Mouse (Mus musculus): ENCODE data around the gene Hunk. TPM values are rescaled to one million over a fixed set of nuclear protein-coding genes. Genes with fewer than 3 reads are reported as not detected.
A peak's percentile ranks its signal among the peaks of the same experiment; 100 is the strongest.

Hunk gene
- total RNA-seq, 4 experiments from 2014 or later, result 19.2 to 26.1 (median 22.1) TPM

DNA sequence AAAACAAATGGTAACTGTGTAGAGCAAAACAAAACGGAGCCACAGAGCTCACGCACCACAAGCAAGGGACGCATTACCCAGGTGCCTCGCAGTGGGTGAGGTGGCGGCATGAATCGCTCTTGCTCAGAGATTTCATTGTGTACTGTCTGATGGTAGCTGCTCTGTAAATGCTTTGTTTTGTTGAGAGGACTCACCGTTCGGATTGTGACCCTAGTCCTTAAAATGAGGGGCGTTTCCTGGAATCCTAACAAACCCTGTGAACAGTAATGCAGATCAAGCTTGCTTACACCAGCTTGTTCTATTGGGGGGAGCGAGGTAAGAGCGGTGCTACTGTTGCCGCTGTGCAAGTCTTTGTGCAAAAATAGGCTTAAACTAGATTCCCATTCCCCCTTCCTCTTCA, 47.7 kb downstream of the Hunk start:
- no peak for DNase-seq (ENCODE audit: low spot score in 2 of 2)

DNA sequence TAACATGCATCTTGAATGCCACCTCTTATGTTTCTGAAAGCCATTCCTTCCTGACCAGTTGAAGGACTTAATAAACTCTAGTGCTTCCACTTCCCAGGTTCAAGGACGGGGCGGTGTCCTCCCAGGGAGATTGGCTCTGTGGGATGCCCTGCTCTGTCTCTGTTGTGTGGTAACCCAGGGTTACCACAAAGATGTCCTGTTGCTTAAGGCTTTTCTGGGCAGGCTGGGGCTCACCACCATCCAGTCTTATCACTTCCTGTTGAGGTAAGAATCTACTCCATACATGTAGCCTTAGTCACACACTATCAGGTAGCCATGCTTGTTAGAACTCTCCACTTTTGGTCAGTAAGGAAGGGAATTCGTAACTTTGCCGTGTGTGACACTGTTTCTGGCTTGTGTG, 49.4 kb downstream of the Hunk start:
- DNase-seq (ENCODE audit: low spot score in 2 of 2), result no peak

DNA sequence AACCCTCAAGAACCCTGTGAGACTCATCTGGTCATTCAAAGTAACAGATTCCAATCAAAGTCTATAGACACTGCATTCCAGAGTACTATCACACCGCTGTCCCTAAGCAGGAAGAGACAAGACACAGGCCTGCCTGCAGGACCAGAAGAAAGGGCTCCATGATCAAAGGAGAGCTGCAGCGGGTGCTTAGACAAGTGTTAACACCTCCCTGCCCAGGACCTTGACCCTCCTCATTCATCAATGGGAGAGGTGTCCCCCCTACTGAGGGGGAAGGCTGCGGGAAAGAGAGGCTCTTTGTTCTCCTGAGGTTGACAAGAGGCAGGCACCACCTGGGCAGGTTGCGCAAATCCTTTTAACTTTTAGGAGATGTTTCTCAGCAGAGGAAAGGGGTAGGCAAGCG, 51.5 kb downstream of the Hunk start:
- no peak for DNase-seq (ENCODE audit: low spot score in 2 of 2)

DNA sequence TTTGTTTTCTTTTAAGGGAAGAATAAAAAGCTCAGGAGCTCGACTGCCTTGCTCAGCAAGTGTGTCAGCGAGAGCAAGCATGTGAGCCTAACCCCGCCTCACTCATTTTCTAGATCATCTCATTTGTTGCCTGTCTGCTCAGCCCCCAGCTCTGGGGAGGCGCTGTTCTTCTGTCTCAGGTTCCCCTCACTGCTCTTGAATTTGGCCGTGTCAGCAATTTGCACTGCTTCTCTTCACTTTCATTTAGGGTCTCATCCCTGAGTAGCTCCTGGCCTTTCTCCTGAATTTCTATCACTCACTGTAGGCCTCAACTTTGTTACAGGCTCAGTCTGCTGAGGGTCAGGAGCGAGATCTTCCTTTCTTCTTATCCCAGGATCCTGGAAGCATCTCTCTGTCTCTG, 53.7 kb downstream of the Hunk start:
- no peak for DNase-seq (ENCODE audit: low spot score in 2 of 2)

DNA sequence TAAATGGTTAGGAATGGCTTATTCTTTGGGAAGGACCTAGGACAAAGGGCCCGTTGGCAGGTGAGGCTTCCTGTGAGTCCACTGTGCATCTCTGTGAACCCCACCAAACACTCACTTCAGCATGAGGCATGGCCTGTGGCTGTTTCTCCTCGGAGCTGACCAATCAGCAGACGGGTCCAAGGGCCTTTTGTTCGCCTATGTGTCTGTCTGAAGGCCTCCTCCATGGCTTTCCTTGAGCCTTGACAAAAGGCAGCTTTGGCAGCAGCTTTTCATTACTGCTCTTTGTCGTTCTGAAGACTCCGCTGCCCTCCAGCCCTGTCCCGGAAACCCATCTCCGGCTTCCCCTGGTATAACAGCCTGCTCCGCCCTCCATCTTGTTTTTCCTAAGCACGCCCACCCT, 54.8 kb downstream of the Hunk start:
- DNase-seq (ENCODE audit: low spot score in 2 of 2), result no peak

DNA sequence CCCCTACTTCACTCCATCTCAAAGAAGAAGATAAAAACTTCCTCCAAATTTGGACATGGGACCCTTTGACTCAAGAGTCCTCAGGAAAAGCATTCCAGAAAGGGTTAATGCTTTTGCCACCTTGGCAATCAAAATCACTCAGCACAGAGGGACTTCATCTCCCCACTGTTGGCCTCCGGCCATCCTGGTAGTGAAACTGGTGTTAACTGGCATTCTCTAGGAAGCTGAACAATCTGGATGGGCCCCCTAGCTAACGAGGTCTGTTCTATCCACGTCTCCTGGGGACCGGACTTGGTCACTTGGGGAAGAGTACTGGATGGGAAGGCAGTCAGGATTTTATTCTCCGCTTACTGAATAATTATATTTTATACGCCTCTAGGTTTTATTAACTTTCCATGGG, 57.2 kb downstream of the Hunk start:
- no peak for DNase-seq (ENCODE audit: low spot score in 2 of 2)

DNA sequence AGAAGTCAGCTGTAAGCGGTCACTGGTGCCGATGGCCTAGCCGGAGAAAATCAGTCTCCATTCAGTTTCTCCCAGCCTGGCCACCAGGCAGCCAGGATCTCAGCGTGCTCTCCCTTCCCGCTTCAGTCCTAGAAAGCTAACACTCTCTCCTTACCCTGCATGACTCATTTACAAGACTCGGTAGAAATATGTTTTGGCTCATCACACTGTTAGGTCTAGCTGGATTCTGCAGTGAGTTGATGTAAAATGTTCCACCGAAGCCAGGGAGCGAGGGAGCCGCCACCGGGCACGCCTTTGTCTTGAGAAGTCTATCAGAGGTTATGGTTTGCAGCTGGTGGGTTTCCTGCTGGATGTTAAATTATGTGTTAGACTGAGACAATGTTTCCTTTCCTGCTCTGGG, 67.4 kb downstream of the Hunk start:
- DNase-seq (ENCODE audit: low spot score in 2 of 2), result peak in 1 of 2 experiments; percentile 7

- DNase-seq (ENCODE audit: low spot score in 2 of 2), result no peak
Measured at GRCm38 (mm10) chr16:90456495-90457125, 70.8 kb downstream of the Hunk start.

- no peak for DNase-seq (ENCODE audit: low spot score in 2 of 2)
Measured at GRCm38 (mm10) chr16:90458899-90459610, 73.2 kb downstream of the Hunk start.

DNA sequence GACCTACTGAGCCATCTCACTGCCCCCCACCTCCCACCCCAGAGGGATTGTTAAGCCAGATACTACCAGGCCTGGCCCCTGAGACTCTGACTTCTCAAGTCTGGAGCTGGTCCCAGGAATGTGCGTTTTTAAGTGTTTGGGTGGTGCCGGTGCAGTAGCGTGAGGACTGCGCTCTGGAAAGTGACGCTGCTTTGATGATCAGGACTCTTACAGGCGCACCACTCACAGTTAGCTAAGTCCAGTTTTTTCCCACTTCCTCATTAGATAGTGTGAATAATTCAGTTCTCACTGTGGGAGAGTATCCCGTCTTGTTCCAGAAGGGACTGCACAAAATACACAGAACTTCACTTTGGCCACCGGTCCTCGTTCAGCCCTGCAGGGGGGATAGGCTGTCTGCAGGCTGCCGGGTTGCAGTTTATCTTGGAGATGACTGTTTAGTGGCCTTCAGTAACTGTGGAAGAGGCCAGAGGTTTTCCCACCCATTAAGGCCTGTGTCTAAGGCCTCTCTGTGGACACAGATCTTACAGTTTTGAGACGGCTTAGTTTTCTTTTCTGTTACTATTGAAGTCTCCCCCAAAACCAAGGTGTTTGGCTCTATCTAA, 75.6 kb downstream of the Hunk start:
- DNase-seq (ENCODE audit: low spot score in 2 of 2), result no peak

DNA sequence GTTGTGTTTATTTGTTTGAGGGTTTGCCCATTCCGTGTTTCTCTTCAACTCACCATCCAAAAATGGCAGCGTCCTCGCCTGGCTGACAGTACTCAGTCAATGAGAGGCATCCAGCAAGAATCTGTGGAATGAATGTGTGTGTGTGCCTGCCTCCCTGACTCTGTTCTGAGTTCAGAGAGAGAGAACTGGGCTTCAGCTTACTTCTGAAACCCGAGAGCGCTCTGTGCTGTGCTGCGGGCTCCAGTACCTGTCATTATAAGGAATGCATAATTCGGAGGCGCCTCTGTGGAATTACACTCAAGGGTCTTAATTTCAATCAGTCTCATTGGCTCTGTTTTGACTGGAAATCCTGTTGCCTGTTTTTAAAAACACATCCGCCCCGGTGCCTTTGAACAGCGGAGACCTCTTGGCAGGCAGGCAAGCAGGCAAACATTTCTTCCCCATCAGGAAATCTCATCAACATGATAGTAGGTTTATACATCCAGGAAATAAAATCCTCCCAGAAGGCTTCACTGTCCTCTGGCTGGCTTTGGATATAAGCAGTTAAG, 77.0 kb downstream of the Hunk start:
- DNase-seq (ENCODE audit: low spot score in 2 of 2), result no peak

DNA sequence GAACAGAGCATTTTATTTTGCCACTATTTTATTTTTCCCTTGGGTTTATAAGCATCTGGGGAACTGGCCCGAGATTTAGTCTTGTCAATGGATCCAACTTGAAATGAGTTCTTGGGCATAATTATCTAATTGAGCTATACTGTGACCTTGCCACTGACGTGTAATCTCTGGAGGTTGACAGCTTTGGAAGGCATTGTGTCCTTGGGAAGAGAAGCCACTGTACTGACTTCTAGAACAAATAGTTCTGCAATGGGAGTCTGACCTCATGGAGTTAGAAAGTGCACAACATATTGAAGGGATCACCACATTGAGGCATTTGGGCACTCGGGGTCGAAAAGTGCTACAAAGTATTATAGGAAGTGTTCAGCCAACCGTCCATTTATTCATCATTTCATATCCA, 79.3 kb downstream of the Hunk start:
- no peak for DNase-seq (ENCODE audit: low spot score in 2 of 2)

DNA sequence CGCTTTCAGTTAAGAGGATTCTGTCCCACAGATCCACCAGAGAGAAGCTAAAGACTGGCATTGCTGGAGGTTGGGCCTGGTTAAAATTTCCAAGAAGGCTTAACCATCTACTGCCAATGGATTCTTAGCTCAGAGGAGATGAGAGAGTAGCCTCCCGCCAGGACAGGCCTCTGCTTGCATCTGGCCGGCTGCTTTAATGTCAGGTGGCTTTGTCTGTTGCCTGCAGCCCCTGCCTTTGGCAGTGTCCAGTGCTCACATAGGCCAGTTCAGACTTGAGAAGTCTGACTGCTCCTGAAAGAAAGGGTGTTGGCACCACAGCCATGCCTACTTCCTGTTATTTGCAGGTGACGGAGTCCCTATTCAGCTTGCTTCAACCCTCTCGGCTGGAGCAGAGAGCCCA, 82.5 kb downstream of the Hunk start:
- DNase-seq (ENCODE audit: low spot score in 2 of 2), result no peak

DNA sequence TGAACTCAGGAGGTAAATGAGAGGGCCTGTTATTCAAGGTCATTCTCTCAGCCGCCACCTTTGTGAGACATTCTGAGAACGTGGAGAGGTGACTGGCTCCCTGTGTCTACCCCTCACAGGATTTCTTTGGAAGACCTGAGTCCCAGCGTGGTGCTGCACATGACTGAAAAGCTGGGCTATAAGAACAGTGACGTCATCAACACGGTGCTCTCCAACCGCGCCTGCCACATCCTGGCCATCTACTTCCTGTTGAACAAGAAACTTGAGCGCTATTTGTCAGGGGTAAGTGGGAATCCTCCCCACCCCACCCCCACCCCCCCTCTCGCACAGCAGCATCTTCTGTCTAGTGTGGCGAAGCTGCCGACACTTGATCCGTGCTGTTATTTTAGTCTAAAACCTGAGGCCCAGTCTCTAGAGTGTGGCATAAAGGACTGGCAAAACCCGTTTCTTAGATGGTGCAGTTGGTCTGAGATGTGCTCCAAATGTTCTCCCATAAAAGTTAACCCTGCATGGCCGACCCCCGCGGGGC, 90.0 kb downstream of the Hunk start:
- no peak for DNase-seq (ENCODE audit: low spot score in 2 of 2)

GRCm38 (mm10) chr16:90481612-90482011, 95.8 kb downstream of the Hunk start:
- DNase-seq (ENCODE audit: low spot score in 2 of 2), result no peak

DNA sequence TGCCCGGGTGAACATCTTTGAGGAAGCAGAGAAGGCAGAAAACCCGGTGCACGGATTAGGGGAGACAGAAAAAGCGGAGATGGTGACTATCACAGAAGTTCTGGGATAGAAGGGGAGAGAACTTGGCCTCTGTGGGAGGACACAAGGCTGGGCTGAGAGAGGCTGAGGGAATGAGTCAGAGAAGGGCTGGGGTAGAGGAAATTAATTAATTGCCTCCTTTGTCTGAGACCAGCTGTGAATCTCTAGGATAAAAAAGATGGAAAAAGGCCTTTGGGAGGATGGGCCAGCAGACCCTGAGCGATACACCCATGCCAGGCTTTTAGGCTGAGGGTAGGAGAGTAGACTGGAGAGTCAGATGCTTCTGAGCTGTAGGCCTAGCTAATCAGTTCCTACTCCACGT, 97.5 kb downstream of the Hunk start:
- DNase-seq (ENCODE audit: low spot score in 2 of 2), result no peak

- DNase-seq (ENCODE audit: low spot score in 2 of 2), result no peak
Measured at GRCm38 (mm10) chr16:90485125-90485524, 99.3 kb downstream of the Hunk start.

GRCm38 (mm10) chr16:90485599-90485998, 99.8 kb downstream of the Hunk start:
- no peak for DNase-seq (ENCODE audit: low spot score in 2 of 2)

- DNase-seq (ENCODE audit: low spot score in 2 of 2), result no peak
Measured at GRCm38 (mm10) chr16:90490066-90490465, 104.3 kb downstream of the Hunk start.

DNA sequence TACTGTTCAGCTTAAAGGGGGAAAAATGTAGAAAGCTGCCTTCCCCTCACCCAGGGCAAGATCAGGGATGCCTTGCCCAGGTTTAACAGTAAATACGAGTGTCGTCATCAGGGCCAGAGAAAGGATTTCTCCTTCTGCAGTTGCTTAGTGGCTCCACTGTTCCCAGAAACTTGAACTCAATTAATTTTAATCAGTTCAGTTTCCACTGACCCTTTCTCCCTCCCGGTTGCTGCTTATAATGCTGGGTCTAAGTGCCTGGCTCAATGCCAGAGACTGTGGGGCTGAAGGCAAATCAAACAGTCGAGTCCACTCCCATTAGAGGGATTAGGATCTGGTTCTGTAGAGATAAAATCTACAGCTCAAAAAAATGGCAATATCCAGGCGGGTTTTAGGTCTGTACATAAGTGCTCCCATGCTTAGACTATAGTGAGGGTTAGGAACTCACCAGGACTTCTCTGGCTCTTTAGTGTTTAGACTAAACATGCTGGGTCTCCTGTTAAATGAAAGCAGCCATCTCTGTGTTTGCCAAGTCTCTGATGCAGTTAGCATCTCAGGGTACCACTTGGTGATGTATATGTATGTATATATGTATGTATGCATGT, 106.2 kb downstream of the Hunk start:
- DNase-seq (ENCODE audit: low spot score in 2 of 2), result no peak

- DNase-seq (ENCODE audit: low spot score in 2 of 2), result no peak
Measured at GRCm38 (mm10) chr16:90496930-90497329, 111.1 kb downstream of the Hunk start.
